Mouse (Mus musculus) liver, adult 2 months (tissue): Measurements from ENCODE around the gene Ak1. TPM values are rescaled to one million over a fixed set of nuclear protein-coding genes. Genes with fewer than 3 reads are reported as not detected.

Source experiments
- DNase-seq: peaks from one replicate; pipeline ENCODE4 v3.0.0-alpha.2; 2011; ENCODE audit warnings: low read depth, low spot score; ENCODE audit errors: extremely low read depth
- H3K27ac ChIP-seq: fragments of 200-500 bp; replicated peaks from 2 replicates; pipeline ENCODE4 v1.5.1; 2012; ENCODE audit warnings: low read depth, mild to moderate bottlenecking, control low read depth, inconsistent platforms, low read length; ENCODE audit not compliant: insufficient read depth
- H3K27me3 ChIP-seq: fragments of 200-500 bp; 2 replicates; pipeline ENCODE4 v1.6.1; 2012; ENCODE audit warnings: mild to moderate bottlenecking, moderate library complexity, low read length, inconsistent platforms; ENCODE audit not compliant: control insufficient read depth, insufficient read depth
- H3K36me3 ChIP-seq: fragments of 200-500 bp; 2 replicates; pipeline ENCODE4 v1.6.1; 2012; ENCODE audit warnings: low read length, inconsistent platforms; ENCODE audit not compliant: control insufficient read depth, insufficient read depth
- H3K4me1 ChIP-seq: fragments of 200-500 bp; 2 replicates; pipeline ENCODE4 v1.6.1; 2011; ENCODE audit warnings: low read length; ENCODE audit not compliant: control insufficient read depth, insufficient read depth
- H3K4me3 ChIP-seq: fragments of 200-500 bp; 2 replicates; pipeline ENCODE4 v1.5.1; 2011; ENCODE audit warnings: low read depth, mild to moderate bottlenecking, control low read depth, low read length, moderate library complexity; ENCODE audit not compliant: insufficient read depth
- H3K79me2 ChIP-seq: fragments of 200-500 bp; 2 replicates; pipeline ENCODE4 v1.6.1; 2012; ENCODE audit warnings: inconsistent platforms, mild to moderate bottlenecking, low read length, moderate library complexity; ENCODE audit not compliant: control insufficient read depth, insufficient read depth
- H3K9ac ChIP-seq: fragments of 200-500 bp; 2 replicates; pipeline ENCODE4 v1.6.1; 2012; ENCODE audit warnings: low read depth, mild to moderate bottlenecking, control low read depth, inconsistent platforms, low read length
- CTCF ChIP-seq: fragments of 200-500 bp; IDR thresholded peaks from 2 replicates; pipeline ENCODE4 v1.5.1; 2011; ENCODE audit warnings: low read depth, low read length, control low read depth
- POLR2A ChIP-seq: fragments of 200-500 bp; IDR thresholded peaks from 2 replicates; pipeline ENCODE4 v1.6.1; 2011; ENCODE audit warnings: low read length, control low read depth; ENCODE audit not compliant: insufficient read depth; ENCODE audit errors: extremely low read depth
- WGBS: fragments of 180-500 bp; shearing (Covaris S2); methylation state at CpG from one replicate; pipeline ENCODE4 v1.1.7; 2018; 5-methylcytosine and 5-hydroxymethylcytosine counted together
- polyA plus RNA-seq: library from polyadenylated mRNA; depleted of rRNA; stranded (reverse); fragments of >200 nt; gene quantifications from 2 replicates; pipeline ENCODE4 v1.2.3, GENCODE M21; 2012
- total RNA-seq: library from RNA; depleted of rRNA; stranded (reverse); fragments of >200 nt; gene quantifications from 2 replicates; pipeline ENCODE4 v1.2.3, GENCODE M21; 2014

Ak1 gene
- total and polyA plus RNA-seq, 2 experiments, result 0.26 to 1.4 TPM

GRCm38 (mm10) chr2:32661509-32662107, 40.0 kb downstream of the Ak1 start:
- H3K4me1 ChIP-seq, result peaks cover 2% of the 10 kb centered on the region; the same call in 1 of the 2 replicates

GRCm38 (mm10) chr2:32662291-32662690, 40.7 kb downstream of the Ak1 start:
- H3K4me1 ChIP-seq, result peaks cover 2% of the 10 kb centered on the region; the same call in 1 of the 2 replicates
- H3K36me3 ChIP-seq, result no peaks in the 10 kb centered on the region
- 74% methylated on average over 5 of the region's 5 CpGs for WGBS
- no peak overlapping the region for H3K4me3 ChIP-seq
- no peaks in the 10 kb centered on the region for H3K79me2 ChIP-seq
- H3K27me3 ChIP-seq, result no peaks in the 10 kb centered on the region
- H3K27ac ChIP-seq, result peak overlapping the region; percentile 56
- no peak for DNase-seq
- no peak overlapping the region for H3K9ac ChIP-seq
- TF ChIP-seq CTCF, result no peak
- TF ChIP-seq POLR2A, result no peak

More at GRCm38 (mm10) chr2:32661509-32662107, 40.0 kb downstream of the Ak1 start:
- TF ChIP-seq POLR2A (no peak), CTCF (no peak)
- Histone ChIP-seq H3K36me3 (no peaks in the 10 kb centered on the region), H3K79me2 (no peaks in the 10 kb centered on the region), H3K9ac (no peak overlapping the region), H3K27me3 (no peaks in the 10 kb centered on the region), H3K27ac (peak overlapping the region; percentile 56), H3K4me3 (no peak overlapping the region)
- 54% methylated on average over 7 of the region's 7 CpGs for WGBS
- DNase-seq, result peak; percentile 42

- H3K4me3 ChIP-seq, result no peak overlapping the region
These were observed 43.8 kb downstream of the Ak1 start for GRCm38 (mm10) chr2:32665345-32665744.

GRCm38 (mm10) chr2:32665853-32666252, 44.3 kb downstream of the Ak1 start:
- Histone ChIP-seq H3K36me3 (no peaks in the 10 kb centered on the region; the same call in 1 of the 2 replicates), H3K9ac (no peak overlapping the region), H3K4me1 (0 out of 2 replicates have a peak, but pooled peaks cover 2% of the 10 kb centered on the region), H3K79me2 (no peaks in the 10 kb centered on the region), H3K4me3 (no peak overlapping the region), H3K27me3 (no peaks in the 10 kb centered on the region), H3K27ac (no peak overlapping the region)
- peak; percentile 71 for DNase-seq
- WGBS, result 28% methylated on average over 6 of the region's 6 CpGs
- TF ChIP-seq CTCF (no peak), POLR2A (no peak)

More at GRCm38 (mm10) chr2:32665345-32665744, 43.8 kb downstream of the Ak1 start:
- no peak overlapping the region; the same call in 1 of the 2 replicates for H3K9ac ChIP-seq
- DNase-seq, result no peak
- 0 out of 2 replicates have a peak, but pooled peaks cover 2% of the 10 kb centered on the region for H3K4me1 ChIP-seq
- H3K27me3 ChIP-seq, result no peaks in the 10 kb centered on the region
- WGBS, result 79% methylated on average over 8 of the region's 8 CpGs
- H3K36me3 ChIP-seq, result no peaks in the 10 kb centered on the region; the same call in 1 of the 2 replicates
- no peak for TF ChIP-seq POLR2A
- no peak for TF ChIP-seq CTCF
- no peaks in the 10 kb centered on the region for H3K79me2 ChIP-seq
- H3K27ac ChIP-seq, result no peak overlapping the region

GRCm38 (mm10) chr2:32667775-32668174, 46.2 kb downstream of the Ak1 start:
- Histone ChIP-seq H3K27ac (peak overlapping the region; percentile 25), H3K27me3 (no peaks in the 10 kb centered on the region), H3K79me2 (no peaks in the 10 kb centered on the region), H3K9ac (no peak overlapping the region), H3K4me3 (no peak overlapping the region), H3K4me1 (0 out of 2 replicates have a peak, but pooled peaks cover 2% of the 10 kb centered on the region), H3K36me3 (peaks cover 1% of the 10 kb centered on the region; the same call in 1 of the 2 replicates)
- 62% methylated on average over 11 of the region's 11 CpGs for WGBS
- DNase-seq, result no peak
- no peak for TF ChIP-seq CTCF

GRCm38 (mm10) chr2:32668176-32668575, 46.6 kb downstream of the Ak1 start:
- Histone ChIP-seq H3K27me3 (no peaks in the 10 kb centered on the region), H3K79me2 (no peaks in the 10 kb centered on the region), H3K4me1 (0 out of 2 replicates have a peak, but pooled peaks cover 2% of the 10 kb centered on the region), H3K9ac (no peak overlapping the region), H3K4me3 (no peak overlapping the region), H3K27ac (peak overlapping the region; percentile 25), H3K36me3 (peaks cover 1% of the 10 kb centered on the region; the same call in 1 of the 2 replicates)
- DNase-seq, result no peak
- 86% methylated on average over 7 of the region's 7 CpGs for WGBS
- TF ChIP-seq POLR2A (no peak), CTCF (no peak)
